Comparison of ENCODE assay signal across 10 mouse cellular contexts in the genomic region with DNA sequence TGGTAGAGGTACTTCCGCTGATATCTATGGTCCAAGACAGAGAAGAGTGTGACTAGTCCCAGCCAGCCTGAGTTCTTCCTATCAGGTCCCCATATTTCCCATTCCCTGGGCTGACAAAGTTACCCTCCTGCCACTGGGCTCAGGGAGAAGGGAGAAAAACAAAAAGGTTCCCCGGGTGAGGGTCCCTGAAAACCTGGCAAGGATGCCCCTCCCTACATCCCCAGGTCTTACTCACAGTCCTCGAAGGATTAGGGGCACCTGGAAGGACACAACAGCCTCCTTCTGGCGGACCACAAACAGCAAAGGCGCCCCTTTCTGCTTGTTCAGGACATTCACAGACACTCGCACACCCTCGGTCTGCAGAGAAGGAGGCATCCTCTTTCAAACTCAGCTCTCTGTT. TPM values are rescaled to one million over a fixed set of nuclear protein-coding genes. Genes with fewer than 3 reads are reported as not detected.
A peak's percentile ranks its signal among the peaks of the same experiment; 100 is the strongest.
DNase-seq lines count a peak whose midpoint lies in the region; ATAC-seq and TF ChIP-seq lines count a peak whose summit lies in the region.
"Had no signal": no experiment of that assay in that cellular context is flagged by ENCODE, and none has a peak within 500 bp of the region (broad histone marks: within the 10 kb centered on the region; RNA-seq: fewer than 3 reads in every experiment).

No protein-coding gene starts in this region.

- no peak for TF ChIP-seq EP300 in heart, postnatal 0 days (IDR thresholded peaks at IDR 0.05; ENCODE audit: low read depth)

- peak overlapping the region; percentile 100 for H3K27ac ChIP-seq in gastrocnemius, adult 2 months
- H3K27ac ChIP-seq in lung, embryonic 15.5 days, result no peak overlapping the region
- no peak overlapping the region for H3K27ac ChIP-seq in heart, postnatal 0 days (ENCODE audit: low read depth)
- no peak overlapping the region for H3K27ac ChIP-seq in midbrain, postnatal 0 days (ENCODE audit: low read depth, low read length)

- peak overlapping the region; percentile 90 for H3K4me2 ChIP-seq in lung, embryonic 15.5 days
- H3K4me2 ChIP-seq in heart, postnatal 0 days (ENCODE audit: low read depth, low read length), result peak overlapping the region; percentile 81
- 0 out of 2 replicates have a peak overlapping the region, but pooled peaks have one; percentile 89 for H3K4me2 ChIP-seq in midbrain, postnatal 0 days (ENCODE audit: low read depth, low read length, poor library complexity, severe bottlenecking)

- H3K9ac ChIP-seq in lung, embryonic 15.5 days, result no peak overlapping the region
- H3K9ac ChIP-seq in heart, postnatal 0 days (replicated peaks; ENCODE audit: low read depth, low read length), result no peak overlapping the region
- no peak overlapping the region for H3K9ac ChIP-seq in midbrain, postnatal 0 days (replicated peaks; ENCODE audit: low read length, poor library complexity, severe bottlenecking)

- intact Hi-C loops in gastrocnemius, adult 2 months (cut with DNase I), result loop anchor here (5.0 kb wide), 1 partner anchor 41 kb away; no protein-coding TSS in a partner anchor
- intact Hi-C loops in gastrocnemius, postnatal 14 days (cut with DNase I; ENCODE audit: low total_unique reads), result no loop called here

- H3K4me1 ChIP-seq in lung, embryonic 15.5 days, result peaks cover 26% of the 10 kb centered on the region
- peaks cover 12% of the 10 kb centered on the region for H3K4me1 ChIP-seq in heart, postnatal 0 days (ENCODE audit: control insufficient read depth, insufficient read depth)
- peaks cover 13% of the 10 kb centered on the region; the same call in 1 of the 2 replicates for H3K4me1 ChIP-seq in midbrain, postnatal 0 days (ENCODE audit: insufficient read depth, low read length)

- peaks cover 43% of the 10 kb centered on the region for H3K36me3 ChIP-seq in lung, embryonic 15.5 days
- H3K36me3 ChIP-seq in heart, postnatal 0 days (replicated peaks; ENCODE audit: control insufficient read depth, insufficient read depth, low read length), result peaks cover 44% of the 10 kb centered on the region
- H3K36me3 ChIP-seq in midbrain, postnatal 0 days (ENCODE audit: insufficient read depth, low read length), result peaks cover 37% of the 10 kb centered on the region

- TF ChIP-seq CTCF in gastrocnemius, adult 2 months (IDR thresholded peaks at IDR 0.05), result no peak
- TF ChIP-seq CTCF in heart, postnatal 0 days (IDR thresholded peaks at IDR 0.05; ENCODE audit: low read depth), result no peak
- no peak for TF ChIP-seq CTCF in midbrain, postnatal 0 days (IDR thresholded peaks at IDR 0.05)

- H3K9me3 ChIP-seq in lung, embryonic 15.5 days, result no peaks in the 10 kb centered on the region
- H3K9me3 ChIP-seq in heart, postnatal 0 days (replicated peaks; ENCODE audit: control insufficient read depth, low read length), result no peaks in the 10 kb centered on the region
- H3K9me3 ChIP-seq in midbrain, postnatal 0 days (ENCODE audit: low read length), result no peaks in the 10 kb centered on the region

- peak overlapping the region; percentile 77 for H3K4me3 ChIP-seq in gastrocnemius, adult 2 months
- no peak overlapping the region for H3K4me3 ChIP-seq in lung, embryonic 15.5 days
- peak overlapping the region; percentile 87; the same call in 1 of the 2 replicates for H3K4me3 ChIP-seq in heart, postnatal 0 days (ENCODE audit: low read depth, low read length)
- H3K4me3 ChIP-seq in midbrain, postnatal 0 days (ENCODE audit: low read depth, low read length), result no peak overlapping the region

- no peaks in the 10 kb centered on the region for H3K27me3 ChIP-seq in lung, embryonic 15.5 days
- H3K27me3 ChIP-seq in heart, postnatal 0 days (ENCODE audit: control insufficient read depth, insufficient read depth, low read length), result no peaks in the 10 kb centered on the region
- H3K27me3 ChIP-seq in midbrain, postnatal 0 days (ENCODE audit: insufficient read depth, low read length), result no peaks in the 10 kb centered on the region

- DNase-seq in gastrocnemius, adult 2 months, result no peak
- DNase-seq in gastrocnemius, postnatal 14 days, result no peak
- no peak for DNase-seq in lung, postnatal 14 days
- DNase-seq in heart, postnatal 0 days (ENCODE audit: low spot score), result no peak
- no peak for DNase-seq in midbrain, postnatal 0 days (ENCODE audit: low spot score)
- DNase-seq in urinary bladder, adult 2 months (ENCODE audit: low spot score), result no peak
- no peak for DNase-seq in right cerebral cortex, postnatal 25 days

- no peak for ATAC-seq in lung, embryonic 15.5 days (ENCODE audit: borderline replicate concordance, extremely low read depth, low FRiP score, low TSS enrichment)
- no peak for ATAC-seq in heart, postnatal 0 days (ENCODE audit: insufficient read depth, low read depth)
- ATAC-seq in midbrain, postnatal 0 days (ENCODE audit: low FRiP score), result no peak

- 85% methylated on average over 7 of the region's 7 CpGs for WGBS in lung, embryonic 15.5 days
- WGBS in heart, postnatal 0 days, result 76% methylated on average over 7 of the region's 7 CpGs
- WGBS in midbrain, postnatal 0 days, result 89% methylated on average over 7 of the region's 7 CpGs

RNA-seq across cellular contexts. Expression of a gene that starts 2.2 kb away (rescaled TPM):
- 10 to 100 TPM; 66.2 to 72.2 TPM for total RNA-seq in gastrocnemius, adult 2 months (2021)
- total RNA-seq in gastrocnemius, postnatal 14 days (2021), result 10 to 100 TPM; 53.8 to 60.0 TPM
- polyA plus RNA-seq in lung, embryonic 15.5 days (2015; fragmentation: Nextera tagmentation; extraction: Ambion mirVana), result 31.6 and 36.9 TPM in 2 replicates
- total RNA-seq in heart, postnatal 0 days (2014; rRNA removed; ENCODE audit: low replicate concordance), result 78.4 and 80.3 TPM in 2 replicates
- polyA plus RNA-seq in heart, postnatal 0 days (2015; fragmentation: Nextera tagmentation; extraction: Ambion mirVana), result 29.9 and 31.4 TPM in 2 replicates
- total RNA-seq in midbrain, postnatal 0 days (2014; rRNA removed), result 107 and 115 TPM in 2 replicates
- polyA plus RNA-seq in midbrain, postnatal 0 days (2015; fragmentation: Nextera tagmentation; extraction: Ambion mirVana), result 46.7 and 50.8 TPM in 2 replicates
- 102 and 121 TPM in 2 replicates for polyA plus RNA-seq in urinary bladder, adult 2 months (2012; rRNA removed)

RNA-seq across cellular contexts. Expression of a gene that starts 17.0 kb away (rescaled TPM):
- total RNA-seq in gastrocnemius, adult 2 months (2021), result 10 to 100 TPM; 38.5 to 49.2 TPM
- total RNA-seq in gastrocnemius, postnatal 14 days (2021), result 10 to 100 TPM; 43.4 to 64.7 TPM
- 135 and 151 TPM in 2 replicates for polyA plus RNA-seq in lung, embryonic 15.5 days (2015; fragmentation: Nextera tagmentation; extraction: Ambion mirVana)
- total RNA-seq in heart, postnatal 0 days (2014; rRNA removed; ENCODE audit: low replicate concordance), result 65.0 and 610 TPM in 2 replicates
- 54.5 and 65.2 TPM in 2 replicates for polyA plus RNA-seq in heart, postnatal 0 days (2015; fragmentation: Nextera tagmentation; extraction: Ambion mirVana)
- 5.2 and 5.3 TPM in 2 replicates for total RNA-seq in midbrain, postnatal 0 days (2014; rRNA removed)
- 4.2 and 5.2 TPM in 2 replicates for polyA plus RNA-seq in midbrain, postnatal 0 days (2015; fragmentation: Nextera tagmentation; extraction: Ambion mirVana)
- polyA plus RNA-seq in urinary bladder, adult 2 months (2012; rRNA removed), result 8,790 and 9,672 TPM in 2 replicates
- total RNA-seq: common myeloid progenitor, adult 5-6 weeks; granulocyte monocyte progenitor cell, adult 5-6 weeks had no signal

RNA-seq across cellular contexts. Expression of a gene that starts 46.2 kb away (rescaled TPM):
- total RNA-seq in gastrocnemius, adult 2 months (2021), result 10 to 100 TPM; 25.3 to 31.0 TPM
- total RNA-seq in gastrocnemius, postnatal 14 days (2021), result 10 to 100 TPM; 21.2 to 25.9 TPM
- polyA plus RNA-seq in lung, embryonic 15.5 days (2015; fragmentation: Nextera tagmentation; extraction: Ambion mirVana), result 43.2 and 51.1 TPM in 2 replicates
- 27.4 and 42.9 TPM in 2 replicates for total RNA-seq in heart, postnatal 0 days (2014; rRNA removed; ENCODE audit: low replicate concordance)
- polyA plus RNA-seq in heart, postnatal 0 days (2015; fragmentation: Nextera tagmentation; extraction: Ambion mirVana), result 30.5 and 32.4 TPM in 2 replicates
- total RNA-seq in midbrain, postnatal 0 days (2014; rRNA removed), result 51.4 and 53.4 TPM in 2 replicates
- 70.5 and 84.6 TPM in 2 replicates for polyA plus RNA-seq in midbrain, postnatal 0 days (2015; fragmentation: Nextera tagmentation; extraction: Ambion mirVana)
- polyA plus RNA-seq in urinary bladder, adult 2 months (2012; rRNA removed), result 15.2 and 18.5 TPM in 2 replicates

RNA-seq across cellular contexts. Expression of a gene that starts 46.6 kb away (rescaled TPM):
- total RNA-seq in gastrocnemius, adult 2 months (2021), result 10 to 100 TPM in 1 of 2 experiments, 1 to 10 TPM in 1; 9.3 to 12.3 TPM
- 10 to 100 TPM; 13.7 to 13.9 TPM for total RNA-seq in gastrocnemius, postnatal 14 days (2021)
- 20.3 and 25.4 TPM in 2 replicates for polyA plus RNA-seq in lung, embryonic 15.5 days (2015; fragmentation: Nextera tagmentation; extraction: Ambion mirVana)
- total RNA-seq in heart, postnatal 0 days (2014; rRNA removed; ENCODE audit: low replicate concordance), result 31.7 and 57.1 TPM in 2 replicates
- 12.0 and 15.0 TPM in 2 replicates for polyA plus RNA-seq in heart, postnatal 0 days (2015; fragmentation: Nextera tagmentation; extraction: Ambion mirVana)
- total RNA-seq in midbrain, postnatal 0 days (2014; rRNA removed), result 23.2 and 46.8 TPM in 2 replicates
- polyA plus RNA-seq in midbrain, postnatal 0 days (2015; fragmentation: Nextera tagmentation; extraction: Ambion mirVana), result 18.2 and 20.2 TPM in 2 replicates
- polyA plus RNA-seq in urinary bladder, adult 2 months (2012; rRNA removed), result 22.0 and 22.4 TPM in 2 replicates

RNA-seq across cellular contexts. Expression of a gene that starts 59.6 kb away (rescaled TPM):
- 10 to 100 TPM; 28.0 to 29.5 TPM for total RNA-seq in gastrocnemius, adult 2 months (2021)
- total RNA-seq in gastrocnemius, postnatal 14 days (2021), result 10 to 100 TPM; 45.7 to 51.0 TPM
- polyA plus RNA-seq in lung, embryonic 15.5 days (2015; fragmentation: Nextera tagmentation; extraction: Ambion mirVana), result 174 and 175 TPM in 2 replicates
- 41.0 and 50.3 TPM in 2 replicates for total RNA-seq in heart, postnatal 0 days (2014; rRNA removed; ENCODE audit: low replicate concordance)
- 83.6 and 92.8 TPM in 2 replicates for polyA plus RNA-seq in heart, postnatal 0 days (2015; fragmentation: Nextera tagmentation; extraction: Ambion mirVana)
- total RNA-seq in midbrain, postnatal 0 days (2014; rRNA removed), result 237 and 357 TPM in 2 replicates
- 241 and 249 TPM in 2 replicates for polyA plus RNA-seq in midbrain, postnatal 0 days (2015; fragmentation: Nextera tagmentation; extraction: Ambion mirVana)
- 42.7 and 45.4 TPM in 2 replicates for polyA plus RNA-seq in urinary bladder, adult 2 months (2012; rRNA removed)

Comparison
In these comparisons a context has a peak if more than half of its experiments do, and no peak if none do; other contexts are left out.
1. H3K4me3 ChIP-seq: peak in gastrocnemius, adult 2 months (single experiment) and heart, postnatal 0 days (single experiment); none in lung, embryonic 15.5 days (single experiment) and midbrain, postnatal 0 days (single experiment).
2. Peak in every context shown above with its lines, with median percentiles within 50 percentile points of each other: H3K4me2 ChIP-seq.